Mouse (Mus musculus): ENCODE results near the gene Prkcb.

Prkcb gene

GRCm38 (mm10) chr7:122670873-122671641, 382.5 kb downstream of the Prkcb start:
- in situ Hi-C loops (cut with MboI): no loop called here

- in situ Hi-C loops (cut with MboI): no loop called here
Observed at GRCm38 (mm10) chr7:122672981-122673380, 384.4 kb downstream of the Prkcb start.

GRCm38 (mm10) chr7:122675207-122675606, 386.7 kb downstream of the Prkcb start:
- in situ Hi-C loops (cut with MboI): no loop called here
